Mouse (Mus musculus) hindbrain, embryonic 14.5 days (tissue): ENCODE results near the gene Adam12. TPM values are rescaled to one million over a fixed set of nuclear protein-coding genes. Genes with fewer than 3 reads are reported as not detected.

Source experiments
- ATAC-seq: fragments of 200-750 bp; cut with Nextera tagmentation; 2 replicates; pipeline ENCODE4 v1.8.0; 2017; ENCODE audit warnings: moderate number of reproducible peaks, mild to moderate bottlenecking, moderate TSS enrichment, moderate library complexity; ENCODE audit not compliant: low FRiP score
- DNase-seq: peaks from one replicate; pipeline ENCODE4 v3.0.0-alpha.2; 2015; ENCODE audit warnings: low spot score
- H3K27ac ChIP-seq: fragments of 300-500 bp; sonication (generic); 2 replicates; pipeline ENCODE4 v1.5.1; 2014; ENCODE audit warnings: mild to moderate bottlenecking, moderate library complexity
- H3K27me3 ChIP-seq: fragments of 300-500 bp; sonication (generic); 2 replicates; pipeline ENCODE4 v1.6.1; 2014; ENCODE audit warnings: mild to moderate bottlenecking, low read length, mixed read lengths; ENCODE audit not compliant: control insufficient read depth, insufficient read depth
- H3K36me3 ChIP-seq: fragments of 300-500 bp; sonication (generic); replicated peaks from 2 replicates; pipeline ENCODE4 v1.6.1; 2014; ENCODE audit not compliant: control insufficient read depth, insufficient read depth
- H3K4me1 ChIP-seq: fragments of 300-500 bp; sonication (generic); replicated peaks from 2 replicates; pipeline ENCODE4 v1.6.1; 2014; ENCODE audit warnings: antibody characterized with exemption, low read length, mixed read lengths; ENCODE audit not compliant: control insufficient read depth, insufficient read depth
- H3K4me2 ChIP-seq: fragments of 300-500 bp; sonication (generic); replicated peaks from 2 replicates; pipeline ENCODE4 v1.6.1; 2014; ENCODE audit warnings: mild to moderate bottlenecking, moderate library complexity
- H3K4me3 ChIP-seq: fragments of 300-500 bp; sonication (generic); replicated peaks from 2 replicates; pipeline ENCODE4 v1.5.1; 2014; ENCODE audit warnings: mild to moderate bottlenecking, low read length
- H3K9ac ChIP-seq: fragments of 300-500 bp; sonication (generic); 2 replicates; pipeline ENCODE4 v1.6.1; 2014
- H3K9me3 ChIP-seq: fragments of 300-500 bp; sonication (generic); 2 replicates; pipeline ENCODE4 v1.6.1; 2016; ENCODE audit warnings: low read length; ENCODE audit not compliant: control insufficient read depth
- WGBS: fragments of 180-500 bp; shearing (Covaris S2); extraction: QIAGEN DNeasy Blood & Tissue Kit; methylation state at CpG from one replicate; pipeline ENCODE4 v1.1.7; 2014; 5-methylcytosine and 5-hydroxymethylcytosine counted together
- polyA plus RNA-seq: library from polyadenylated mRNA; unstranded; fragments of >200 nt; fragmentation: Nextera tagmentation; extraction: Ambion mirVana; gene quantifications from 2 replicates; pipeline ENCODE4 v1.2.1, GENCODE M21; 2014

The Adam12 gene
- polyA plus RNA-seq, 1 experiment from 2014 or later: 7.0 TPM

GRCm38 (mm10) chr7:133876646-133877342 lies 355.2 kb downstream of the Adam12 start:
- Histone ChIP-seq H3K4me3 (no peak overlapping the region), H3K4me2 (no peak overlapping the region), H3K9me3 (no peaks in the 10 kb centered on the region), H3K27ac (no peak overlapping the region), H3K27me3 (no peaks in the 10 kb centered on the region), H3K9ac (no peak overlapping the region), H3K36me3 (no peaks in the 10 kb centered on the region), H3K4me1 (no peaks in the 10 kb centered on the region)
- ATAC-seq: no peak
- no peak for DNase-seq
- WGBS: 84% methylated on average over 17 of the region's 17 CpGs

- no peak overlapping the region for H3K27ac ChIP-seq
- H3K36me3 ChIP-seq: no peaks in the 10 kb centered on the region
- H3K9me3 ChIP-seq: no peaks in the 10 kb centered on the region
- H3K4me1 ChIP-seq: no peaks in the 10 kb centered on the region
- no peak overlapping the region for H3K4me2 ChIP-seq
- DNase-seq (no peak), ATAC-seq (no peak)
- 69% methylated on average over 3 of the region's 3 CpGs for WGBS
- no peaks in the 10 kb centered on the region for H3K27me3 ChIP-seq
- no peak overlapping the region for H3K9ac ChIP-seq
- H3K4me3 ChIP-seq: no peak overlapping the region
Measured at GRCm38 (mm10) chr7:133876139-133876538, 355.8 kb downstream of the Adam12 start.

GRCm38 (mm10) chr7:133872701-133873100 lies 359.2 kb downstream of the Adam12 start:
- H3K9ac ChIP-seq: no peak overlapping the region
- no peaks in the 10 kb centered on the region for H3K4me1 ChIP-seq
- no peaks in the 10 kb centered on the region for H3K27me3 ChIP-seq
- H3K27ac ChIP-seq: no peak overlapping the region
- ATAC-seq: no peak
- no peak overlapping the region for H3K4me3 ChIP-seq
- H3K9me3 ChIP-seq: no peaks in the 10 kb centered on the region
- no peak overlapping the region for H3K4me2 ChIP-seq
- H3K36me3 ChIP-seq: no peaks in the 10 kb centered on the region
- WGBS: 87% methylated on average over 5 of the region's 5 CpGs
- DNase-seq: no peak

- no peak overlapping the region for H3K4me3 ChIP-seq
- no peaks in the 10 kb centered on the region for H3K36me3 ChIP-seq
- no peaks in the 10 kb centered on the region for H3K9me3 ChIP-seq
- DNase-seq (no peak), ATAC-seq (no peak)
- no peak overlapping the region for H3K9ac ChIP-seq
- WGBS: 91% methylated on average over 4 of the region's 4 CpGs
- H3K27ac ChIP-seq: no peak overlapping the region
- H3K4me1 ChIP-seq: no peaks in the 10 kb centered on the region
- H3K27me3 ChIP-seq: no peaks in the 10 kb centered on the region
- no peak overlapping the region for H3K4me2 ChIP-seq
Measured at GRCm38 (mm10) chr7:133870265-133870664, 361.7 kb downstream of the Adam12 start.

DNA sequence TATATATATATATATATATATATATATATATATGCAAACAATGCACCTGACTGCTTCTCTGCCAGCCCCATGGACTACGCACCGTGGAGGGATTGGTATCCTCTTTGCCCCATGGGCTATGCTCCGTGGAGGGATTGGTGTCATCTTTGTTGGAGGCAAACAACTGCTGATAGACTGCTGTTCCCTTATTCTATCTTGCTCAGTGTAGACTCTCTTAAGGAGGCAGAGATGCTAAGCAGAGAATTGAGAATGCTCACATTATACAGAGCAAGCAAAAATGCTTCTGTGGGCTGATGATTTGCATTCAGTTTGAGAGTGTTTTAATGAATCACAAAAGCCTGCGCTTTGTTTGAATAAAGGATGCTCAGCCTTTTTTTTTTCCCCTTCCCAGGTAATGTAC lies 368.3 kb downstream of the Adam12 start:
- Histone ChIP-seq H3K9me3 (no peaks in the 10 kb centered on the region), H3K9ac (no peak overlapping the region), H3K4me1 (no peaks in the 10 kb centered on the region; the same call in 1 of the 2 replicates), H3K27me3 (no peaks in the 10 kb centered on the region), H3K4me2 (no peak overlapping the region), H3K27ac (no peak overlapping the region), H3K36me3 (no peaks in the 10 kb centered on the region), H3K4me3 (no peak overlapping the region)
- ATAC-seq (no peak), DNase-seq (no peak)
- 78% methylated on average over 4 of the region's 4 CpGs for WGBS

GRCm38 (mm10) chr7:133863151-133863550 lies 368.8 kb downstream of the Adam12 start:
- H3K9ac ChIP-seq: no peak overlapping the region
- 86% methylated on average over 3 of the region's 3 CpGs for WGBS
- no peaks in the 10 kb centered on the region for H3K27me3 ChIP-seq
- H3K9me3 ChIP-seq: no peaks in the 10 kb centered on the region
- DNase-seq (no peak), ATAC-seq (no peak)
- H3K4me2 ChIP-seq: no peak overlapping the region
- no peak overlapping the region for H3K4me3 ChIP-seq
- H3K4me1 ChIP-seq: no peaks in the 10 kb centered on the region; the same call in 1 of the 2 replicates
- H3K36me3 ChIP-seq: no peaks in the 10 kb centered on the region
- H3K27ac ChIP-seq: no peak overlapping the region

DNA sequence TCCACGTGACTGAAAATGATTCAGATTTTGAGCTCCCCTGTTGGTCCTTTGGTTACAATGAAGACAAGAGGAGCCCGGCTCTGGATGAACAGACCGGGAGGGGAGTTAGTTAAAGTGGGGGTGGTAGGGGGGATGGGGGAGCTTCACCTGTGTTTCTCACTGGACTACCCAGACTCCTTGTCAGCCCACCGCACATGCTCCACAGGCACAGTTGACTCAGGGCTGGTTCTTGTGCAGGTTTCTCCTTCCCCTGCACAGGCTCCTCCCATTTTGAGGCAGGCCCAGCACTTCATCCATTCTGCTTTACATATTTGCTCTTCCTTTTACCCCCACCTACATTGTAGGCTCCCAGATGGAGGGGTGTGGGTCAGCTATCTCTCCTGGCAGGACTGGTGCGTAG lies 369.2 kb downstream of the Adam12 start:
- no peak for DNase-seq
- Histone ChIP-seq H3K9ac (no peak overlapping the region), H3K27me3 (no peaks in the 10 kb centered on the region), H3K27ac (no peak overlapping the region), H3K9me3 (no peaks in the 10 kb centered on the region), H3K4me3 (no peak overlapping the region), H3K36me3 (no peaks in the 10 kb centered on the region), H3K4me2 (no peak overlapping the region), H3K4me1 (no peaks in the 10 kb centered on the region; the same call in 1 of the 2 replicates)
- ATAC-seq: no peak
- WGBS: 95% methylated on average over 5 of the region's 5 CpGs

GRCm38 (mm10) chr7:133862233-133862632 lies 369.7 kb downstream of the Adam12 start:
- no peaks in the 10 kb centered on the region for H3K9me3 ChIP-seq
- H3K27ac ChIP-seq: no peak overlapping the region
- WGBS: 95% methylated on average over 6 of the region's 6 CpGs
- no peaks in the 10 kb centered on the region for H3K27me3 ChIP-seq
- no peak for ATAC-seq
- no peak overlapping the region for H3K4me2 ChIP-seq
- no peaks in the 10 kb centered on the region for H3K36me3 ChIP-seq
- no peak for DNase-seq
- no peak overlapping the region for H3K9ac ChIP-seq
- H3K4me1 ChIP-seq: no peaks in the 10 kb centered on the region; the same call in 1 of the 2 replicates
- no peak overlapping the region for H3K4me3 ChIP-seq

DNA sequence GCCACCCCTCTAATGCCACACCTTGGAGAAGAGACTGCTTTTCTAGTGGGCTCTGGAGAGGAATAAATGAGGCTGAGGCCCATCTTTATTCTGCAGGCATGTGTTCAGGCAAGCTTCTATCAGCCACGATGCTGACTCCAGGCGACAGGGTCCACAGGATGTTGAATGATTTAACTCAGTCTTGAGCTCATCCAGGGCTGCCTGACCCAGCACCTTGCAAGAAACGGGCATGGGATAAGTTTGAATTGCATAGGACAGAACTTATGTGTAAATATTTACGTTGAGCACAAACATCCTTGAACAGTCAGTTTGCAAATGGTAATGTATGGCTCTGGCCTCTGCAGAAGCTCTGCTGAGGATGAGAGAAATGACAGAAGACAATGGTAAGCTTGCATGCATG lies 372.4 kb downstream of the Adam12 start:
- Histone ChIP-seq H3K36me3 (no peaks in the 10 kb centered on the region), H3K27ac (no peak overlapping the region), H3K4me2 (no peak overlapping the region), H3K27me3 (no peaks in the 10 kb centered on the region), H3K9ac (no peak overlapping the region), H3K4me1 (no peaks in the 10 kb centered on the region; the same call in 1 of the 2 replicates), H3K9me3 (no peaks in the 10 kb centered on the region), H3K4me3 (no peak overlapping the region)
- WGBS: 84% methylated on average over 4 of the region's 4 CpGs
- no peak for DNase-seq
- ATAC-seq: no peak

- Histone ChIP-seq H3K9me3 (no peaks in the 10 kb centered on the region), H3K27ac (no peak overlapping the region), H3K36me3 (no peaks in the 10 kb centered on the region), H3K9ac (no peak overlapping the region), H3K27me3 (no peaks in the 10 kb centered on the region), H3K4me2 (no peak overlapping the region), H3K4me1 (no peaks in the 10 kb centered on the region; the same call in 1 of the 2 replicates), H3K4me3 (no peak overlapping the region)
- DNase-seq (no peak), ATAC-seq (no peak)
- 89% methylated on average over 3 of the region's 3 CpGs for WGBS
Measured at GRCm38 (mm10) chr7:133858506-133858905, 373.4 kb downstream of the Adam12 start.
